Mouse (Mus musculus): ENCODE measurements around the gene Hdac9.

DNA sequence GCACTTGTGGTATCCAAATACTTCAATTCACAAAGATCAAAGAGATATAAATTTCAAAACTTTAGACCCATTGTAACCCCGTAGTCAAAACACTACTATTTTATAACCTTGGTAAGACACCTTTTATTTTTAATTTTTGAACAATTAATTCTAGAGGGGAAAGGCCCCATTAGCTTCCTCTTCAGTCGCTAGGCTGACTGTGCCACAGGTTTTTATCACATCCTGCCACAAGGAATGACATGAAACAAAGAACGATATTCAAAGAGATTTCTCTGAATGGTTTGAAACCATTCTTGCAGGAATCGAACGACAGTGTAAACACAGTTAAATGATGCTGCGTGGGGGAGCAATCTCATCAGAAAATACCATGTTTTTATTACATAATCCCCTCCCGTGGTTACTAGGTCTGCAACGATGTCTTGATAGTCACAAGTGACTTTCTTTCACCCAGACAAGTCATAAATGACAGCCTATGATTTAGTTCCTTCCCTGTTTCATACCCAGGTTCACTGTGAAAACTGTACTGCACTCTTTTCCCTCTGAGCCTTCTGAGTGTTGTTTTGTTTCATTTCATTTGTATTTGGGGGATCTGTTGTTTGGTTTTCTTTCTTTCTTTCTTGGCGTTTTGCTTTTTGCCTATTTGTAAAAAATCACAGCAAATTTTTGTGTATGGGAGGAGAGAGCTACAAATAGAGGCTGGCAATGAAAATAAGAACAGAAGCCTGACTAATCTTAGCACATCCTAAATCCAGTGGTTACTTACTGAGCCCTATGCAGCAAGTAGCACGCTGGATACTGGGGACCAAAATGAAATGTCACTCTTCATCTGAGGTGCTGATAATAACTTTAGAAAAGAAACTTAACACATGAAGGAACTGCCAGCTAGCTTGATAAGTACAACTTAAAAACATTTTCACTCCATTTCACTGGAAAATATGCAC, 105.0 kb downstream of the Hdac9 start:
- TF ChIP-seq GATA1 (IDR thresholded peaks at IDR 0.05; ENCODE audit: borderline replicate concordance, low read length) (no peak), FLI1 (IDR thresholded peaks at IDR 0.05; ENCODE audit: low read length) (no peak)
